Mouse (Mus musculus) lung, postnatal 0 days (tissue): ENCODE data around the gene Mul1.

Experiments used
- CTCF ChIP-seq: IDR thresholded peaks from 2 replicates; pipeline ENCODE4 v1.5.1; 2016; ENCODE audit warnings: antibody characterized with exemption, mild to moderate bottlenecking
- EP300 ChIP-seq: IDR thresholded peaks from 2 replicates; pipeline ENCODE4 v1.6.1; 2016; ENCODE audit warnings: antibody characterized with exemption, mild to moderate bottlenecking, control low read depth

- TF ChIP-seq CTCF (no peak), EP300 (no peak)
These were observed 12.5 kb downstream of the Mul1 start for GRCm38 (mm10) chr4:138446981-138447380.
